Mouse (Mus musculus) erythroblast, adult 5-6 weeks (primary cell): Measurements from ENCODE around the gene Nlrp10. TPM values are rescaled to one million over a fixed set of nuclear protein-coding genes. Genes with fewer than 3 reads are reported as not detected.

Source experiments
- ATAC-seq: replicated peaks from 2 replicates; pipeline ENCODE4 v1.8.0; 2016; ENCODE audit warnings: moderate number of reproducible peaks, mild to moderate bottlenecking, moderate TSS enrichment, inconsistent platforms; ENCODE audit not compliant: poor library complexity, low FRiP score, severe bottlenecking
- total RNA-seq, 2 experiments: library from RNA; stranded (forward) in 1 of 2; stranded (reverse) in 1 of 2; fragments of 150-400 nt in 1 of 2; fragments of 200-764, 138-1000 nt in 1 of 2; gene quantifications; 2 replicates each; pipeline versions ENCODE4 v1.2.3 to v1.2.4; 2015 to 2017; ENCODE audit warnings: low replicate concordance in 2 of 2

Gene Nlrp10
- not detected in 2 replicates for total RNA-seq (2015; ENCODE audit: low replicate concordance)
- 0.14 TPM in 1 of 2 replicates, not detected in the other for total RNA-seq (2017; ENCODE audit: low replicate concordance)

DNA sequence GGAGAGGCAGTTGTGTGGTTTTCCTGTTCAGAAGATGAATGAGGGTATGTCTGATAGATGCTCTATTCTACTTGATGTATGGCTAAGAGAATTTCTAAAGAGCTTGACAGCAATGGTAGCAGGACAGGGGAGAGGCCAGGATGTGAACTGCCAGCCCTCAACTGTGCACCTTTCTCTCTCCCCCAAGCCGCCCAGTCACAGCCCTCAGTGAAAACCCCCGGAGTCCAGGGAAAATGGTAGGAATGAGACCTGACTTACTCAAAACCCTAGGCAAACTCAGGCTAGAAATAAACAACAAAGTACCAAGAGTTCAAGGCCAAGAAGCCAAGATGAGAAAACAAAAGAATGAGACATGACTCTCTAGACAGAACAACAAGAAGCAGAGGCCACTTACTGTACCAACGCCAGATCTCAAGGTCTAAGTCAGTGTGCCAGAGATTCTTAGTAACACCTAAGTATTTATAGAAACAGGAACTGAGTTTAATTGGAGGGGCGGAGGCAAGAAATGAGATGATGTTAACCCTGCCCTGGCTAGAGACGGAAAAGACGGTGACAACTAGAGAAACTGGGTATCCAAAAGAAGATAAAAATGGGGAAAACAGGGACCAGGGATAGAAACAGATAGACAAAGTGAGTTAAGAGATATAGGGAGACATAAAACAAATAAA lies at the start of gene Nlrp10:
Gene Nlrp10, minus strand, starts transcription at position 453 of the 668 bp plus-strand sequence.
- ATAC-seq, result no peak

DNA sequence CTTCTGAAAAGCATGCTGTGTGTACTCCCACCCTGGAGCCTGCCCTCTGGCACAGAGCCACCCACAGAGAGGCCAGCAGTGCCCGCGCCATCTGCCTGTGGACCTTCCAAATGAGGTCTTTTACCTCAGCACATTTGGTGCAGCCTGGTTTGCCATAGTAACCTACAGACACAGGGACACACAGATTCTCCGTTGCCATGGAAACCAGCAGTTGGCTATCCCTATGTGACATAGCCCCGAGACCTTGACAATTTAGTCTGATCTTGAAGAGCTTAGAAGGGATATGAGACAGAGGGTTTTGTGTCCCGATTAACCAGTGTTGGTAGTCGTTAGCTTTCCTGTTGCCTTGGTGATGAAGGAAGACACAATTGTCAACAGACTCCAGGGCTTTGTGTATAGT lies 42.3 kb upstream of the Nlrp10 start:
- no peak for ATAC-seq

- no peak for ATAC-seq
Measured at GRCm38 (mm10) chr7:108968201-108968600, 38.2 kb upstream of the Nlrp10 start.

DNA sequence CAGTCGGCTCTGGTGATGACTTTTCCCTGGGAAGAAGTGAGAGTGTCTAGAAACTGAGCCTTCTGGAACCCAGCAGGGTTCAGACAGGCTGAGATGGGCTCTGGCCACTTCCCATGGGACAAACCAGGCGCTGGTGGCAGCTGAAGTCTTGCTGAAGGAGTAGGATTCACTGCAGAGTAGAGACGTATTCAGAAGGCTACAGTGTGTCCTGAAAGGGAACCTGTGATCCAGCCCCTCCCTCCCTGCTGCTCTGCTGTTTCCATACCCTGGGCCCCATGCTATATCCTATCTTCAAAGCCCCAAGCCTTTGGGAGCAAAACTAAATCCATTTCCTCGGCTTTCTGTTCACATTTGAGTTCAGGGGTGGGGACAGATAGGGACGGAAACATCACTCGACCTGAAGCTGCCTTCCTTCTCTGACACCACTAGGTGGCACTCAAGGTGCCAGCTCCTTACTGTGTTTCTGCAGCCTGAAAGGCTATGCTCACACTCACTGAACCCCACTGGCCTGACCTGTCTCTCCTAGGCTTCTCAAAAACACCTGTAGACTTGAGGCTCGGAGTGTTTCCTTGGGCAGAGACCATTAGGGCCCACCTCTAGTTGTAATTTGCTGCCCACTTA lies 36.9 kb upstream of the Nlrp10 start:
- peak; percentile 66; the same call in 1 of the 2 replicates for ATAC-seq

DNA sequence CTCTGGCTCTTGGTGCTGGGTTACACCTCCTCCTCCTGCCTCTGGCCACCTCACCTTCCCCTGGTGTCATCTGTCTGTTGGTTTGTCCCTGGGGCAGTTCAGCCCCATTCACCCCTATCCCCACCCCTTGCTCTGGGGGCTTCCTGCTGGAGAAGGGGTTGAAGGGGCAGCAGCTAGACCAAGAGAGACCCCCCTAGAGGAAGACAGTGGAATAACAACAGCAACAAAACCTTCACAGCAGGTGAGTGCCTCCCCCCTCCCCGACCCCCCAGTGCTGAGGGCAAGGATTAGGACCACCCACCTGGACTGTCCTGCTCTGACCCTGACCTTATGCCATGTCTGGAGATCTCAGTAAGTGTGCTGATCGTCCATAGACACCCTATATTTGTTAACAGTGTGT lies 36.0 kb upstream of the Nlrp10 start:
- ATAC-seq, result no peak

GRCm38 (mm10) chr7:108957734-108958133 lies 27.8 kb upstream of the Nlrp10 start:
- no peak for ATAC-seq

DNA sequence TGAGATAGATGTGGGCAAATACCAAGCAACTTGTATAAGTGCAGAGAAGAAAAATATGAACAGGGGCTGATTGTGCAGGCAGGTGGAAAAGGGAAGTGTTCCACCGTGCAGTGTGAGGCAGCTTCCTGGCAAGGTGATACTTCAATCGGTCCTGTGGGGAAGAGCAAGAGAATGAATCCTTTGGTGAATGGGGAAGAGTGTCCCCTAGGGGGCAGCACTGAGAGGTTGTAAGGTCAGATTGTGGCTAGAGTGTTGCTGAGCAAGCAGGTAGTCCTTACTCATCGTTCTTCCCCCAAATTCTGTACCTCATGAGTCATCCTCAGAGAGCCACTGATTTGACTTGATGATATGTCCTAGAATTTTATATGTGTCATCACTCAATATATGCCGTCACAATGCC lies 24.2 kb upstream of the Nlrp10 start:
- ATAC-seq, result peak; percentile 69

- no peak for ATAC-seq
Measured at GRCm38 (mm10) chr7:108952801-108953200, 22.8 kb upstream of the Nlrp10 start.

DNA sequence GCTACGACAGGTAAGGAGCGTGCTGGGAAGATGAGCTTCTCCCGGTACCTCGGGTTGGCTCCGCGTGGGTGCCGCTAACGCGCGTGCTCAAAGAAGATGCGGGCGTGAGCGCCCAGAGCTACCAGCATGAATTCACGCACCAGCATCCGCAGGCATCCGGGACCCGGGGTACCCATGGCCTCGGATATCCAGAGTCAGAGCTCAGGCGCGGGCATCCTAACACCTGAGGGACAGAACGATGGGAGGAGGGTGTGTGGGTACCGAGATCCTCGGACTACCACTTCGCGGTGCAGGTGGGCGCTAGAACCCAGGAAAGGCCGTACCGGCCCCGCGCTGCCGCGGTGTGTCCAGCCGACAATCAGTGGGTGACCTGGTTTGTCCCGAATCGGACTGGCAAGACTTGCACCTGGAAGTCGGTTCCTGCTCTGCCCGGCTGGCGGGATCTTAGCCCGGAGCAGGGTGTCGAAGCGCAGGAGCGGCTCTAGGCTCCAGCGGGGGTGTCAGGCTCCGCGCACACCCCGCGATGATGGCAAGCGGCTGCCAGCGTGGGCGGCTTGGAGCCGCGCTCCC lies 20.9 kb upstream of the Nlrp10 start:
- ATAC-seq, result no peak

DNA sequence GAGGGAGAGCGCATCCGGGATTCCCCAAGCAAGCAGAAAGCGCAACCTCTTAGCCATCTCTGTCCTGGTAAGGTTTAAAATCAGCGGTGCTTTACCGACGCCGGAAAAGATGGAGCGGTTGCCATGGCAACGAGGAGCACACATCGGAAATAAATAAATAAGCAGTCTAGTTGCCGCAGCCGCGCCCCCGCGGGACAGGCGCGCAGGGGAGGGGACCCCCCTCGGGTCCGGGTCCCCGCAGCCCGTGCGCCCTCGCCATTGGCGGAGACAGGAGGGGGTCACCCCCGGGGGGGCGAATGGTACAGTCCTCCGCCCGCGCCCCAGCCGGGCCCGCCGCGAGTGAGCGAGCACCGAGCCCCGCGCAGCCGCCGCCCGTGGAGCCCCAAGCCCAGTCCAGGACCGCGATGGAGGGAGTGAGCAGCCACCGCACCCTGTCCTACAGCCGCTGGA lies 20.4 kb upstream of the Nlrp10 start, which contains the start of gene Tub:
Gene Tub, plus strand, starts transcription at position 27 of the 450 bp plus-strand sequence.
- ATAC-seq, result no peak

- no peak for ATAC-seq
Measured at GRCm38 (mm10) chr7:108949301-108949700, 19.3 kb upstream of the Nlrp10 start.

- no peak for ATAC-seq
Measured at GRCm38 (mm10) chr7:108948611-108949010, 18.6 kb upstream of the Nlrp10 start.

- peak; percentile 84 for ATAC-seq
Measured at GRCm38 (mm10) chr7:108944002-108944401, 14.0 kb upstream of the Nlrp10 start.

DNA sequence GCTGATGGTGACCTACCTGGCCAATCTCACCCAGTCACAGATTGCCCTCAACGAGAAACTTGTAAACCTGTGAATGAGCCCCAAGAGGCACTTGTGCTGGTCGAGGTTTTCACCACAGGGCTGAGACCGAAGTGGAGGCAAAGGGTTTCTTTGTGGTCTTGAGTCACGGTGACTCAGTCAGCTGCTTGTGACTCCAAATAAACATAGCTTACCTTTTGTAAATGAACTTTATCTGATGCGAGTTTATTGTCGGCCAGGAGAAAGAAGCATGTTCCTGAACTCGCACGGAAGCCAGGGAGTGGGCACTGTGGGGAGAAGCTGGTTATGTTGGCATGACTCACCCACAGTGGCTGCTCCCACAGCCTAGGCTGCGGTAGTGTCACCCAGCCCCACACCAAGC lies 11.5 kb upstream of the Nlrp10 start:
- no peak for ATAC-seq

DNA sequence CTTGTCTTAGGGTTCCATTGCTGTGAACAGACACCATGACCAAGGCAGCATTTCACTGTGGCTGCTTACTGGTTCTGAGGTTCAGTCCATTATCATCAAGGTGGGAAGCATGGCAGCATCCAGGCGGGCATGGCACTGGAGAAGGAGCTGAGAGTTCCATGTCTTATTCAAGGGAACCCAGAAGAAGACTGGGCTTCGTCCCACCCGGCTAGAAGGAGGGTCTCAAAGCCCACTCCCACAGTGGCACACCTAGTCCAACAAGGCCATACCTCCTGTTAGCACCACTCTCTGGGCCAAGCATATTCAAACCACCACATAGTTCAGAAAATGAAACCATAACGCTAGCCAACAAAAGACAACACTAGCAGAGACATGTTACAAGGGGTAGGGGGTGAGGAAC lies 6.6 kb upstream of the Nlrp10 start:
- no peak for ATAC-seq

GRCm38 (mm10) chr7:108935411-108935810 lies 5.4 kb upstream of the Nlrp10 start:
- no peak for ATAC-seq

GRCm38 (mm10) chr7:108934836-108935235 lies 4.9 kb upstream of the Nlrp10 start:
- ATAC-seq, result 0 out of 2 replicates have a peak, but pooled peaks have one; percentile 5

- ATAC-seq, result peak; percentile 98
Measured at GRCm38 (mm10) chr7:108933794-108934731, 4.1 kb upstream of the Nlrp10 start, which contains the start of gene Eif3f. Eif3f (plus strand) TSS chr7:108934417.

GRCm38 (mm10) chr7:108928280-108929188 lies 1.4 kb downstream of the Nlrp10 start:
- ATAC-seq, result no peak
